Mouse (Mus musculus) neural tube, embryonic 14.5 days (tissue): ENCODE results near the gene Ppfia1. TPM values are rescaled to one million over a fixed set of nuclear protein-coding genes. Genes with fewer than 3 reads are reported as not detected.

Experiments used
- ATAC-seq: fragments of 200-750 bp; cut with Nextera tagmentation; 2 replicates; pipeline ENCODE4 v1.8.0; 2017; ENCODE audit warnings: low read depth, mild to moderate bottlenecking, moderate TSS enrichment, moderate library complexity
- H3K27ac ChIP-seq: fragments of 300-500 bp; sonication (generic); 2 replicates; pipeline ENCODE4 v1.5.1; 2014; ENCODE audit warnings: low read depth, mild to moderate bottlenecking, control low read depth, low read length, moderate library complexity, mixed read lengths
- H3K27me3 ChIP-seq: fragments of 300-500 bp; sonication (generic); 2 replicates; pipeline ENCODE4 v1.6.1; 2014; ENCODE audit warnings: low read length; ENCODE audit not compliant: control insufficient read depth, insufficient read depth
- H3K36me3 ChIP-seq: fragments of 300-500 bp; sonication (generic); 2 replicates; pipeline ENCODE4 v1.6.1; 2014; ENCODE audit warnings: low read length, mixed read lengths; ENCODE audit not compliant: control insufficient read depth, insufficient read depth
- H3K4me1 ChIP-seq: fragments of 300-500 bp; sonication (generic); 2 replicates; pipeline ENCODE4 v1.6.1; 2014; ENCODE audit warnings: low read length; ENCODE audit not compliant: control insufficient read depth, insufficient read depth
- H3K4me2 ChIP-seq: fragments of 300-500 bp; sonication (generic); 2 replicates; pipeline ENCODE4 v1.6.1; 2014; ENCODE audit warnings: mild to moderate bottlenecking, low read depth, low read length, control low read depth
- H3K4me3 ChIP-seq: fragments of 300-500 bp; sonication (generic); 2 replicates; pipeline ENCODE4 v1.5.1; 2014; ENCODE audit warnings: low read depth, low read length, control low read depth, mixed read lengths
- H3K9ac ChIP-seq: fragments of 300-500 bp; sonication (generic); replicated peaks from 2 replicates; pipeline ENCODE4 v1.6.1; 2014; ENCODE audit warnings: low read depth, mild to moderate bottlenecking, control low read depth, low read length, mixed read lengths
- H3K9me3 ChIP-seq: fragments of 300-500 bp; sonication (generic); 2 replicates; pipeline ENCODE4 v1.6.1; 2016; ENCODE audit warnings: low read length; ENCODE audit not compliant: control insufficient read depth
- WGBS: fragments of 180-500 bp; shearing (Covaris S2); extraction: QIAGEN DNeasy Blood & Tissue Kit; methylation state at CpG from one replicate; pipeline ENCODE4 v1.1.7; 2014; 5-methylcytosine and 5-hydroxymethylcytosine counted together
- polyA plus RNA-seq: library from polyadenylated mRNA; unstranded; fragments of >200 nt; fragmentation: Nextera tagmentation; extraction: Ambion mirVana; gene quantifications from 2 replicates; pipeline ENCODE4 v1.2.1, GENCODE M21; 2014

Gene Ppfia1
- polyA plus RNA-seq, 1 experiment from 2014 or later: 30.9 TPM

- peaks cover 6% of the 10 kb centered on the region; the same call in 1 of the 2 replicates for H3K36me3 ChIP-seq
- H3K27me3 ChIP-seq: no peaks in the 10 kb centered on the region
- no peak overlapping the region for H3K4me3 ChIP-seq
- H3K27ac ChIP-seq: no peak overlapping the region
- WGBS: 87% methylated on average over 2 of the region's 2 CpGs
- no peaks in the 10 kb centered on the region for H3K9me3 ChIP-seq
- no peak for ATAC-seq
- H3K4me1 ChIP-seq: no peaks in the 10 kb centered on the region
- no peak overlapping the region for H3K4me2 ChIP-seq
- no peak overlapping the region for H3K9ac ChIP-seq
Observed at GRCm38 (mm10) chr7:144521927-144522326, 31.6 kb downstream of the Ppfia1 start.

DNA sequence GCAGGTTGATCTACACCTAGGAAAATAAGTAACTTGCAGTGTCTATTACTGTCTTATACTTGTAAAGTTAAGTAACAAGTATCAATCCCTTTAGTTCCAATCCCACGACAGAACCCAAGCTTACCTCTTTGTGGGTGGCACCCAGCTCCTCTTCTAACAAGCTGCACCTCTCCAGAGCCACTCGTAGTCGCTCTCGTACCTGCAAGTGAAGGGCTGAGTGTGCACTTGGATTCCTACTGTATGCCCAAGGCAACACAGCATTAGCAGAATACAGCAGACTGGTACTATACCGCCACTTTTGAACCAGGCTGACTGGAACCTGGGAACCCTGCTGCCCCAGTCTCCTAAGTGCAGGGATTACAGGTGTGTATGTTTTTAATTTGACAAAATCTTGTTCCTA is 33.7 kb downstream of the Ppfia1 start:
- H3K27me3 ChIP-seq: no peaks in the 10 kb centered on the region
- H3K4me2 ChIP-seq: no peak overlapping the region
- H3K27ac ChIP-seq: no peak overlapping the region
- H3K36me3 ChIP-seq: peaks cover 21% of the 10 kb centered on the region
- no peak overlapping the region for H3K9ac ChIP-seq
- H3K9me3 ChIP-seq: no peaks in the 10 kb centered on the region
- 95% methylated on average over 5 of the region's 5 CpGs for WGBS
- no peak for ATAC-seq
- H3K4me3 ChIP-seq: no peak overlapping the region
- H3K4me1 ChIP-seq: no peaks in the 10 kb centered on the region

- ATAC-seq: no peak
- WGBS: 89% methylated on average over 5 of the region's 5 CpGs
- no peak overlapping the region for H3K4me3 ChIP-seq
- H3K9ac ChIP-seq: no peak overlapping the region
- H3K4me1 ChIP-seq: no peaks in the 10 kb centered on the region
- H3K9me3 ChIP-seq: no peaks in the 10 kb centered on the region
- H3K27me3 ChIP-seq: no peaks in the 10 kb centered on the region
- no peak overlapping the region for H3K4me2 ChIP-seq
- peaks cover 46% of the 10 kb centered on the region for H3K36me3 ChIP-seq
- H3K27ac ChIP-seq: no peak overlapping the region
Observed at GRCm38 (mm10) chr7:144516711-144517110, 36.8 kb downstream of the Ppfia1 start.

- no peak overlapping the region for H3K9ac ChIP-seq
- no peaks in the 10 kb centered on the region for H3K27me3 ChIP-seq
- peaks cover 72% of the 10 kb centered on the region for H3K36me3 ChIP-seq
- H3K4me3 ChIP-seq: no peak overlapping the region
- WGBS: 96% methylated on average over 4 of the region's 4 CpGs
- H3K9me3 ChIP-seq: no peaks in the 10 kb centered on the region
- no peak overlapping the region for H3K4me2 ChIP-seq
- no peaks in the 10 kb centered on the region for H3K4me1 ChIP-seq
- ATAC-seq: no peak
- no peak overlapping the region for H3K27ac ChIP-seq
Observed at GRCm38 (mm10) chr7:144509090-144509489, 44.4 kb downstream of the Ppfia1 start.

GRCm38 (mm10) chr7:144506807-144507206 is 46.7 kb downstream of the Ppfia1 start:
- WGBS: 92% methylated on average over 1 of the region's 1 CpGs

DNA sequence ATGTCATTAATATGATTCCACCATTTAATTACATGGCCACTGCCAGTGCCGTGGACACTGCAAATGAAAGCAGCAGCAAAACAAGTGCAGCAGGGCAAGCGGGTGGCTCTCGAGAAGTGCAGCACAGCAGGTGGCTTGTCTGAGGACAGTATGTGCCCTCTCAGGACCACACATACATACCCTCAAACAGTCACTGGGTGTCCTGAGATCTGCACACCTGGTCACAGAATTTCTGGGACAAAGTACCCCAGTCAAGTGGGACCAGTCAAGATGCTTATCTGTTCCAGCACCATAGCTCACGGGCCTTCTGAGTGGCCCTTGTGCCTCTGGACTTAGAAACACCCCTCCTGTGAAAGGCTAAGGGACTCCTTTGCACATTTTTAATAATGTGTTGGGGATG is 49.6 kb downstream of the Ppfia1 start:
- Histone ChIP-seq H3K4me3 (no peak overlapping the region), H3K9me3 (no peaks in the 10 kb centered on the region), H3K27ac (no peak overlapping the region), H3K36me3 (peaks cover 65% of the 10 kb centered on the region), H3K4me1 (no peaks in the 10 kb centered on the region), H3K4me2 (no peak overlapping the region), H3K27me3 (no peaks in the 10 kb centered on the region), H3K9ac (no peak overlapping the region)
- ATAC-seq: no peak
- WGBS: 90% methylated on average over 4 of the region's 4 CpGs

More at GRCm38 (mm10) chr7:144506807-144507206, 46.7 kb downstream of the Ppfia1 start:
- H3K4me3 ChIP-seq: no peak overlapping the region
- peaks cover 74% of the 10 kb centered on the region for H3K36me3 ChIP-seq
- no peak overlapping the region for H3K27ac ChIP-seq
- H3K4me1 ChIP-seq: no peaks in the 10 kb centered on the region
- ATAC-seq: no peak
- no peak overlapping the region for H3K4me2 ChIP-seq
- no peak overlapping the region for H3K9ac ChIP-seq
- no peaks in the 10 kb centered on the region for H3K9me3 ChIP-seq
- H3K27me3 ChIP-seq: no peaks in the 10 kb centered on the region

DNA sequence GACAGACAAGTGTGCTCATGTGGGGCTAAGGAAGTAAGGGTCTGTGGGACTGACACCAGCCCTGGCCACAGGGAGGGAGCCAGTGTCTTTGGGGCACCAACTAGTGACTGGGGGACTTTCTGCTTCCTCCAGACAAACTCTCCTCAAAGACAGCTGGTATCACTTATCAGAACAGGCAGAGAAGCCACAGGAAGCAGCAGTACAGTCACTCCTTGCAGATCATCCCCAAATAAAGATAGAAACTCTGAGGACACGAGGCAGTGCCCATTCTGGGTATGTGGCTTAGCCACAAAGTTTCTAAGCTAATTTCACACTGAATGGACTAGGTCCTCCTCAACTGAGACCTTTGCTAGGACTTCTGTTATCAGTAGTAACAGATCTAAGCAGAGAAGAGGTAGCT is 60.6 kb downstream of the Ppfia1 start:
- 92% methylated on average over 1 of the region's 1 CpGs for WGBS
- Histone ChIP-seq H3K4me3 (no peak overlapping the region), H3K4me2 (no peak overlapping the region), H3K4me1 (no peaks in the 10 kb centered on the region), H3K9ac (no peak overlapping the region), H3K27me3 (no peaks in the 10 kb centered on the region), H3K27ac (no peak overlapping the region), H3K36me3 (peaks cover 52% of the 10 kb centered on the region), H3K9me3 (no peaks in the 10 kb centered on the region)
- ATAC-seq: no peak

DNA sequence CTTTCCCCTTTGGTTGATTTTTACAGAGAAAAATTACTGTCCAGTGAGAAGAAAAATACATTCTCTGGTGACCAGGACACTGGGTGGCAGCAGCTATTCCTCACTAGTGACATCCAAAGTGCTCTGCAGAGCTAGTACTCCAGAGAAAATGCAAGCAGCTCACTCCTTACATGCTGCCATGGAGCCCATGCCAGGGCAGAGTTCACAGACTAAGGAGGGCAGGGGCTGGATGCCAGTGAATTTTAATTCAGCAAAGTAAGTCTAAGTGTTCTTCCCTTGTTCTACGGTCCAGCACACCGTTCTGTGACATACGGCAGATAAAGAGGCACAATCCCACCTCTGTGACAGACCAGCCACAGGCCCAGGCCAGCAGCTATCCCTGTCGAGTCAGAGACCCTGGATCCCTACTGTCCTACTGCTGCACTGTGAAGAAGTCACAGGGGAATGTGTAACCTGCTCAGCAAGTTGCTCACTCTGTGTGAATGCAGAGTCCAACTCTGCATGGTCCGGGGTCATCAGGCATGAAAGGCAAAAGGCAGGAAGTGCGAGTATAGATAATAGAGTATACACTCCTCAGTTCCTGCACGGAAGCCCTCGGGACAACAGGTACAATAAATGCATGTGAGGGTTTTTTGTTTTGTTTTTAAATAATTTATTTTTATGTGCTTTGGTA is 63.2 kb downstream of the Ppfia1 start:
- H3K9me3 ChIP-seq: no peaks in the 10 kb centered on the region
- H3K27me3 ChIP-seq: no peaks in the 10 kb centered on the region
- ATAC-seq: no peak
- no peak overlapping the region for H3K4me3 ChIP-seq
- WGBS: 91% methylated on average over 8 of the region's 8 CpGs
- H3K4me2 ChIP-seq: no peak overlapping the region
- no peak overlapping the region for H3K9ac ChIP-seq
- H3K4me1 ChIP-seq: no peaks in the 10 kb centered on the region
- H3K27ac ChIP-seq: no peak overlapping the region
- H3K36me3 ChIP-seq: peaks cover 37% of the 10 kb centered on the region

DNA sequence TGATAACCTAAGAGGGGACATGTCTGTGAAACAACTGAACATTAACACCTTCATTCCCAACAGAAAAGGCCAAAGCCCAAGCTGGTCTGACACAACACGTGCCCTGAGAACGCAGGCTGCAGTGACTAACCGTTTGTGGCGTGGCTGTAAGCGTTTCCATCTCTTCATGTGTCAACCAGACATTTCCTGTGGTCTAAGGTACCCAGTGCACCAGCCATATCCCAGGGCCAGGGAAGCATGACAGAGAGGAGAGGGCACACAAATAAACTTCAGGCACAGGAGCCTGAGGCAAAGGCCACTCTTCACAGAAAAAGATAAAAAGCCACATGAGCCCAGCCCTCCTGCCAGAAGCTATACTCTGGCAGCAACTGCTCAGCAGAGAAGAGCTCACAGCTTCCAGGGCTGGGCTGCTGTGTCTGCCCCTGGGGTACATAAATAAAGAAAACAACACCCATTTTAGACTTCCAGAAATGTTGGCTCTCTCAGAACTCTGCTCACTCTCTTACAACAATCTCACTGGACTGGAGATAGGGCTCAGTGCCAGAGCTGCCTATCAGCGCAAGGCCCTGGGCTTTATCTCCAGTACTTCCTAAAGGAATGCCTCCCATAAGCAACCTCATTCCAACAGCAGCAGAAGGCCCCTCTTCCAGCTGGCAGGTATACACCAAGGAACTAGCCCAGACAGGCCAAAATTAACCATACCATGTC is 64.3 kb downstream of the Ppfia1 start:
- ATAC-seq: no peak
- WGBS: 92% methylated on average over 6 of the region's 6 CpGs
- H3K4me2 ChIP-seq: no peak overlapping the region
- peaks cover 42% of the 10 kb centered on the region for H3K36me3 ChIP-seq
- no peak overlapping the region for H3K9ac ChIP-seq
- no peaks in the 10 kb centered on the region for H3K27me3 ChIP-seq
- no peak overlapping the region for H3K27ac ChIP-seq
- no peaks in the 10 kb centered on the region for H3K4me1 ChIP-seq
- no peaks in the 10 kb centered on the region for H3K9me3 ChIP-seq
- H3K4me3 ChIP-seq: no peak overlapping the region
